ENCODE assay signal across 23 mouse cellular contexts in the genomic region with DNA sequence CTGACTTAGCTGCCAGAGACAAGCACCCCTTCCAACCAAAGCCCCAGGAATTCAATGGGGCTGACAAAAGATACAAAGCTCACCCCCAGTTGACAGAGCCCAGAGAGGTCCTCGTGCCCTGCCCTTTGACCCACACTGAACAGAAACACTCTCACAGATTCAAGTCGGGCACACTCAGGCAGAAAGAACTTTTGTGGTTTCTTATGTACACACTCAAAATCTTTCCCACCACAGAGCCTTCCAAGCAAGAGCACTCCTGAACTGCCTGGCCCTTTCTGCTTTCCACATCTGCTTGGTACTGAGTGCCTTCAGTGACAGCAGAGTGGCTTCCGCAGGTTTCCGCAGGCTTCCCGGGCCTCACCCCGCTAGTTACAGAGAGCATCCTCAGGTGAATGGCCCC.
"Had no signal": no experiment of that assay in that cellular context is flagged by ENCODE, and none has a peak within 500 bp of the region (broad histone marks: within the 10 kb centered on the region; RNA-seq: fewer than 3 reads in every experiment).

No protein-coding gene starts in this region.

- H3K9me3 ChIP-seq: heart, embryonic 10.5 days; heart, embryonic 12.5 days; hindbrain, embryonic 10.5 days; hindbrain, embryonic 12.5 days; intestine, embryonic 15.5 days; limb, embryonic 10.5 days; limb, embryonic 12.5 days had no signal

- H3K27ac ChIP-seq: heart, embryonic 10.5 days; hindbrain, embryonic 10.5 days; hindbrain, embryonic 12.5 days; hindbrain, embryonic 14.5 days; intestine, embryonic 15.5 days; left cerebral cortex, adult 2 months; limb, embryonic 10.5 days; limb, embryonic 12.5 days had no signal

- H3K27me3 ChIP-seq: heart, embryonic 12.5 days; hindbrain, embryonic 12.5 days; intestine, embryonic 15.5 days; limb, embryonic 12.5 days had no signal

- H3K4me3 ChIP-seq: heart, embryonic 10.5 days; heart, embryonic 12.5 days; hindbrain, embryonic 10.5 days; hindbrain, embryonic 12.5 days; intestine, embryonic 15.5 days; layer of hippocampus, adult 2 months; left cerebral cortex, adult 2 months; limb, embryonic 10.5 days; limb, embryonic 12.5 days had no signal

- ATAC-seq: forebrain, postnatal 0 days; hindbrain, embryonic 16.5 days; inflammation-experienced regulatory T-cells, adult 6 months; intestine, embryonic 15.5 days; intestine, postnatal 0 days had no signal

- H3K9ac ChIP-seq: forebrain, postnatal 0 days; heart, embryonic 12.5 days; hindbrain, embryonic 12.5 days; hindbrain, embryonic 14.5 days; intestine, embryonic 15.5 days; limb, embryonic 12.5 days had no signal

- H3K4me1 ChIP-seq: hindbrain, embryonic 12.5 days; intestine, embryonic 15.5 days; limb, embryonic 10.5 days; limb, embryonic 12.5 days had no signal

- H3K4me2 ChIP-seq: heart, embryonic 12.5 days; hindbrain, embryonic 12.5 days; hindbrain, embryonic 14.5 days; intestine, embryonic 15.5 days; limb, embryonic 12.5 days had no signal

- DNase-seq: forebrain, postnatal 0 days; gastrocnemius, postnatal 25 days; heart, adult 18-20 months; heart, postnatal 10 days; heart, postnatal 4 days; kidney, adult 18-20 months; kidney, adult 8-10 months; kidney, postnatal 10 days; kidney, postnatal 25 days; kidney, postnatal 4 days had no signal
